Mouse (Mus musculus) spleen, adult 18-20 months (tissue): ENCODE results near the gene Fgfr1op2.

Experiments used
- DNase-seq, 2 experiments: peaks; one replicate each; pipeline ENCODE4 v3.0.0; 2022; ENCODE audit warnings: mixed read lengths in 2 of 2

The Fgfr1op2 gene

DNA sequence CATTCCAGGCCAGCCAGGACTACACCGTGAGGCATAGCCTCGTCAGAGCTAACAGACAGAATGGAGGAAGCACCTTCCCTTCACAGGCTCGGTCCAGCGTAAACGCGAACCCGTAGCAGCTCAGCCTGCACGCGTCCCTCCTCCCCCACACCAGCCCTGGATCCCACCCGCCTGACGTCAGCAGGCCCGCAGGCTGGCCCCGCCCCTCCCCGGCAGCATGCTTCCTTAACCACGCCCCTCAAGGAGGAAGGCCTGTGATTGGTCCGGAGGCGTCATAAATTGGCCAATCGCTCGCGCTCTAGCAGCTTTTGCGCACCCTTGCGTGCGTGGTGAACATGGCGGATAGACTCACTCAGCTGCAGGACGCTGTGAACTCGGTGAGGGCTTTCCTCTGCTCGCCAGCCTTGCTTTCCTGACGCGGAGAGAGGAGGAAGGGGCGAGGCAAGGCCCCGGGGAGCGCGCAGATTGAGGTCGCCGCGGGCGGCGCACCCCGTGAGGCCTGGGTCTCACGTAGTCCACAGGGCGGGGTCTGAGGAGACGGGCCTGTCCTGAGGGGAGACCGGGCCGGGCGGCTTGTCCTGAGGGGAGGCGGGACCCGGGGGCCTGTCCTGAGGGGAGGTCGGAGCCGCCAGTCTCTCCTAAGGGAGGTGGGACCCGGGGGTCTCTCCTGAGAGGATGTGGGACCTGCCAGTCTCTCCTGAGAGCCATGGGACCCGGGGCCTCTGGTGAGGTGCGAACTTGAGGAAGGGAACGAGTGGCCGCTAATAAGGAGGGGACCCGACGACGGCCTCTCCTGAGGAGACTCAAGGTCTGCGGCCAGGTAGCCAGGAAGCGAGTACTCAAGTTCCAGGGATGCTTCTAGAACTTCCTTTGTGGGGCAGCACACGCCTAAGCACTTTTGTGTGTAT lies 65.5 kb downstream of the Fgfr1op2 start, which contains the start of the genes Med21 and Tm7sf3:
Gene Med21, plus strand, starts transcription at position 272 of the 908 bp plus-strand sequence.
Gene Tm7sf3, minus strand, starts transcription at position 549 of the 908 bp plus-strand sequence.
- peak; percentile 97 to 98 for DNase-seq

DNA sequence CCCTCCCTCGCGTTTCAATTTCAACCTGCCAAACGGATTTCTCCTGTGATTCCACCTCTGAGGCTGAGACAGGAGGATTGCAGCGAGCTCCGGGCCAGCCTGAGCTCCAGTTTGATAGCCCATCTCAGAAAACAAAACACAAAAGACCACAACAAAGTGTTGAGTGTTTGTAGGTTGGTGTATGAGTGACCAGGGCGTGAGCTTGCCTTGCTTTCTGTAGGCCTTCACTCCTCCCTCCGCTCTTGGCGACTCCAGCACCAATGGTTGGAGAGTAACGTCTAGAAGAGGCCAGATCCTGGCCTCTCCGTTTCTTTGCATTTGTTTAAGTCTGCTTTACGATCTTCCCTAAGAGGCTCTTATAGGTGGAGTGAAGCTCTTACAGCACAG lies 66.2 kb downstream of the Fgfr1op2 start:
- DNase-seq, result no peak
